Mouse (Mus musculus) forebrain, embryonic 13.5 days (tissue): ENCODE measurements around the gene Sned1. TPM values are rescaled to one million over a fixed set of nuclear protein-coding genes. Genes with fewer than 3 reads are reported as not detected.

ENCODE experiments used
- ATAC-seq: fragments of 200-750 bp; cut with Nextera tagmentation; 2 replicates; pipeline ENCODE4 v1.8.0; 2017
- H3K27ac ChIP-seq: fragments of 300-500 bp; sonication (generic); 2 replicates; pipeline ENCODE4 v1.5.1; 2015; ENCODE audit warnings: inconsistent platforms, mild to moderate bottlenecking, moderate library complexity
- H3K27me3 ChIP-seq: fragments of 300-500 bp; sonication (generic); 2 replicates; pipeline ENCODE4 v1.6.1; 2015; ENCODE audit warnings: mild to moderate bottlenecking, inconsistent platforms
- H3K36me3 ChIP-seq: fragments of 300-500 bp; sonication (generic); 2 replicates; pipeline ENCODE4 v1.6.1; 2015; ENCODE audit warnings: mild to moderate bottlenecking, inconsistent platforms; ENCODE audit not compliant: poor library complexity, severe bottlenecking
- H3K4me1 ChIP-seq: fragments of 300-500 bp; sonication (generic); 2 replicates; pipeline ENCODE4 v1.6.1; 2015; ENCODE audit warnings: inconsistent platforms
- H3K4me2 ChIP-seq: fragments of 300-500 bp; sonication (generic); 2 replicates; pipeline ENCODE4 v1.6.1; 2015; ENCODE audit warnings: inconsistent platforms, mild to moderate bottlenecking, moderate library complexity
- H3K4me3 ChIP-seq: fragments of 300-500 bp; sonication (generic); 2 replicates; pipeline ENCODE4 v1.5.1; 2015; ENCODE audit warnings: mild to moderate bottlenecking, inconsistent platforms
- H3K9ac ChIP-seq: fragments of 300-500 bp; sonication (generic); 2 replicates; pipeline ENCODE4 v1.6.1; 2015; ENCODE audit warnings: mild to moderate bottlenecking, inconsistent platforms
- H3K9me3 ChIP-seq: fragments of 300-500 bp; sonication (generic); replicated peaks from 2 replicates; pipeline ENCODE4 v1.6.1; 2016; ENCODE audit warnings: inconsistent platforms
- WGBS: fragments of 180-500 bp; shearing (Covaris S2); methylation state at CpG from one replicate; pipeline ENCODE4 v1.1.7; 2015; 5-methylcytosine and 5-hydroxymethylcytosine counted together
- polyA plus RNA-seq: library from polyadenylated mRNA; unstranded; fragments of >200 nt; fragmentation: Nextera tagmentation; extraction: Ambion mirVana; gene quantifications from 2 replicates; pipeline ENCODE4 v1.2.1, GENCODE M21; 2015

The Sned1 gene
- polyA plus RNA-seq, 1 experiment from 2014 or later, result 2.1 TPM

DNA sequence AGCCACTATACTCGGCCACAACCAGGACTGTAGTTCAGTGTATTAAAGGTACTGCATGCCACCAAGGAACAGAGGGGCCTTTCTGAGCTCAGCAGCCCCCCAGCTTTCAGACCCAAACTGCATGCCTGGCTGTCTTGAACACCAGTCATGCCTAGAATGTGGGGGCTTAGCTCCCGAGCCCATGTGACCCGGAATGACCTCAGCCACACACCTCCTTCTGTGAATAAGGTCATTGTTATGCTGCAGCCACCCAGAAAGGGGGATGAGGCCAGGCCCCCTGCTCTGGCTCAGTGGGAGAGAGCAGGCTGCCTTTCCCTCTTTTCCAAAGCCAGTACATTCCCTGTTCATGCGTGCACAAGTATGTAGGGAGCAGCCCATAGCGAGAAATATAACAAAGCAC is 21.0 kb upstream of the Sned1 start:
- H3K4me3 ChIP-seq, result no peak overlapping the region
- no peak overlapping the region for H3K27ac ChIP-seq
- H3K36me3 ChIP-seq, result no peaks in the 10 kb centered on the region
- no peak for ATAC-seq
- H3K9me3 ChIP-seq, result no peaks in the 10 kb centered on the region
- WGBS, result 22% methylated on average over 5 of the region's 5 CpGs
- H3K9ac ChIP-seq, result no peak overlapping the region
- peaks cover 28% of the 10 kb centered on the region for H3K4me1 ChIP-seq
- no peaks in the 10 kb centered on the region for H3K27me3 ChIP-seq
- no peak overlapping the region for H3K4me2 ChIP-seq

DNA sequence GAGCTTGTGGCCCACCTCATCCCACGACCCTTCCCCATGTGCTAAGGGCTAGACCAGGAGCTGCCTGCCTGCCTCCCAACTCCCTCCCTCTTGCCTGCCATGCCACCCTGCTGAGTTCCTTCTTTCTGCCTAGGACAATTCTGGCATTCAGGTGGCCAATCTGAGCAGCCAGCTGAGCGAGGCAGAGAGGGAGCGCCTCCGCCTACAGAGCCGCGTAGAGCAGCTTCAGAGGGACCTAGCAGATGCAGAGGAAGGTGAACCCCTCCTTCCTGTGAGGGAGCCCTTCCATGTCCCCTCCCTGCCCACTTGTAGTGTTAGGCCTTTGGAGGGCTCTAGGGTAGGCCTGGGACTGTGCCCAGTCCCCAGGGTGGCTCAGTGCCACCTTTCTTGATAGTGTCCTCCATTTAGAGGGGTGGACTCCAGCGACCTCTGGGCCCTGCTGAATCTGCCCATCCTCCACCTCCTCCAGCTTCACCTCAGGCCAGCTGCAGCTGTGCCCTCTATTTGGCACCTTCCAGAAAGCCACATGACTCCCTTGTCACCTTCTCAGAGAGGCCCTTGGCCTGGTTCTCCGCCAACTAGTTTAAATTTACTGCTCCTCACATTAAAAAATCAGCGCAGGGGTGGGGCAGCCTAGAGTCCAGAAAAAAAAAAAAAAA is 18.7 kb upstream of the Sned1 start:
- H3K4me1 ChIP-seq, result peaks cover 5% of the 10 kb centered on the region
- H3K27ac ChIP-seq, result no peak overlapping the region
- no peaks in the 10 kb centered on the region for H3K27me3 ChIP-seq
- WGBS, result 64% methylated on average over 9 of the region's 9 CpGs
- no peak for ATAC-seq
- H3K9me3 ChIP-seq, result no peaks in the 10 kb centered on the region
- no peak overlapping the region for H3K4me3 ChIP-seq
- H3K36me3 ChIP-seq, result no peaks in the 10 kb centered on the region
- no peak overlapping the region for H3K4me2 ChIP-seq
- no peak overlapping the region for H3K9ac ChIP-seq

DNA sequence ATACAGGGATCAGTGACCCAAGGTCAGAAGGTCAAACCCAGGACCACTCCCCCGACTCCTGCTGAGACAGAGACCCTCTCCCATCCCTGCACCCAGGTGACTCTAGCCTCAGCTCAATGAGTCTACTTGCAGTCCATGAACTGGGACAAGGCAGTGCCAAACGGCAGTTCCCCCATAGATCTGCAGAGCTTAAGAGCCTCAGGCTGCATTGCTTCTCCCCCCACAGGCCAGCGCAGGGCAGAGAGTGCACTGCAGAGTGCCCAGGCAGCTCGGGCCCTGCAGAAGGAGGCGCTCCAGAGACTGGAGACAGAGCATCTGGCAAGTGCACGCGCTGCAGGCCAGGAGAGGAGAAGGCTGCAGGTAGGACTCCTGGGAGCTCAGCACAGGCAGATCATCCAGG is 18.1 kb upstream of the Sned1 start:
- no peak overlapping the region for H3K4me3 ChIP-seq
- H3K4me1 ChIP-seq, result peaks cover 5% of the 10 kb centered on the region; the same call in 1 of the 2 replicates
- H3K9me3 ChIP-seq, result no peaks in the 10 kb centered on the region
- H3K27ac ChIP-seq, result no peak overlapping the region
- no peak overlapping the region for H3K4me2 ChIP-seq
- no peaks in the 10 kb centered on the region for H3K27me3 ChIP-seq
- ATAC-seq, result no peak
- 54% methylated on average over 7 of the region's 7 CpGs for WGBS
- H3K36me3 ChIP-seq, result no peaks in the 10 kb centered on the region
- H3K9ac ChIP-seq, result no peak overlapping the region

DNA sequence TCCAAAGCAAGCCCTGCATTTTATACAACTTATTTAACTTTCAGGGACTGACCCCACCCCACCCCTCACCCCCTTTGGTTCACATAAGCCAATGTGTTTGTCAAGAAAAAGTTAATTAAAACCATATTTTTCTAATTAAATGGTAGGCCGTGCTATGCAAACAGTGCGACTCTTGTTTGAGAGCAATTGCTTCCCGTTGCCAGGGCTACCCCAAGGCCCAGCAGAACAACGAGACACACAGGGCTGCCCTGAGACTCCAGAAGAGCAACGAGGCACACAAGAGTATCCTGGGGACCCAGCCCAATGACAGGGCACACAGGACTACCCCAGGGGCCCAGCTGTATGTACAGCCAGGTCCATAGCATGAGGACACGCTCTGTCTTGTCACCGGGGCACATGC is 14.9 kb upstream of the Sned1 start:
- H3K4me3 ChIP-seq, result no peak overlapping the region
- no peak overlapping the region for H3K4me2 ChIP-seq
- H3K4me1 ChIP-seq, result 0 out of 2 replicates have a peak, but pooled peaks cover 7% of the 10 kb centered on the region
- no peak for ATAC-seq
- H3K27ac ChIP-seq, result no peak overlapping the region
- no peak overlapping the region for H3K9ac ChIP-seq
- H3K9me3 ChIP-seq, result no peaks in the 10 kb centered on the region
- H3K27me3 ChIP-seq, result peaks cover 14% of the 10 kb centered on the region; the same call in 1 of the 2 replicates
- no peaks in the 10 kb centered on the region for H3K36me3 ChIP-seq
- WGBS, result 60% methylated on average over 7 of the region's 7 CpGs

DNA sequence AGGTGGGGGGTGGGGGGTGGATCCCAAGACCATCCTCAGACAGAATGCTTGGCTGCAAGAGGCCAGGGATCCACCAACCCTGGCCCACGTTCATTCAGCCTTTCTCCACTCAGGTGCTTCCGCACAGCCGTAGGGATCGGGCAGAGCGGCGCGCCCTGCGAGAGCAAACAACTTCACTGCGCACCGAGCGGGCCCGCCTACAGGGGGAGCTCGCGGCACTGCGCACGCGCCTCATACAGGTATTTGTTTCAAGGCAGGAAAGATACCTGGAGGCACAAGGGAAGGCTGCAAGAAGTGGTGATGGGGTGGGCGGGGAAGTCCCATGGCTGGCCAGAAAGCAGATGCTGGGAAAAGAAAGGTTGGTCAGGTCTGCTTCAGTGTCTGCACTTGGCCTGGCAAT is 11.7 kb upstream of the Sned1 start:
- no peaks in the 10 kb centered on the region for H3K9me3 ChIP-seq
- WGBS, result 8% methylated on average over 18 of the region's 18 CpGs
- H3K27ac ChIP-seq, result no peak overlapping the region
- no peaks in the 10 kb centered on the region for H3K36me3 ChIP-seq
- no peak overlapping the region for H3K4me2 ChIP-seq
- peaks cover 14% of the 10 kb centered on the region; the same call in 1 of the 2 replicates for H3K27me3 ChIP-seq
- no peak overlapping the region for H3K4me3 ChIP-seq
- no peak for ATAC-seq
- H3K9ac ChIP-seq, result no peak overlapping the region
- H3K4me1 ChIP-seq, result 0 out of 2 replicates have a peak, but pooled peaks cover 7% of the 10 kb centered on the region

DNA sequence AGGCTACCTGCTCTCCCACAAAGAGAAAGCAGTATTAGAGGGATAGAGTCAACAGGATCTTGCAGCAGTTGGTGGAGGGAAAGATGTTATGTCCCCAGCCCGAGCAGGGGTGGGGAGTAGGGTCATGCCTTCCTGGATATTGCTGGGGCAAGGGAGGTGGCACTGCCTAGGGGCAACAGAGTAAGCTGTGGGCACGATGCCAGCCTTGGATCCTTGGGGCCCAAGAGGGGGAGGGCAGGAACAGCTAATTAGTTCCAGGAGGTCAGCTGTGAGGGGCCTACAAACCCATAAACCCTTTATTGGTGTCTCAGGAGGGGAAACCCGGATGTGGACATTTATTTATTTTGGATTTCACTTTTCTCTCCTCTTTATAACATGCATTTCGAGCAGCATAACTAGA is 10.4 kb upstream of the Sned1 start:
- H3K36me3 ChIP-seq, result no peaks in the 10 kb centered on the region
- 55% methylated on average over 4 of the region's 4 CpGs for WGBS
- H3K9ac ChIP-seq, result no peak overlapping the region
- H3K4me2 ChIP-seq, result no peak overlapping the region
- H3K27me3 ChIP-seq, result peaks cover 14% of the 10 kb centered on the region; the same call in 1 of the 2 replicates
- no peak overlapping the region for H3K27ac ChIP-seq
- H3K4me1 ChIP-seq, result 0 out of 2 replicates have a peak, but pooled peaks cover 7% of the 10 kb centered on the region
- no peak for ATAC-seq
- H3K9me3 ChIP-seq, result no peaks in the 10 kb centered on the region
- H3K4me3 ChIP-seq, result no peak overlapping the region

DNA sequence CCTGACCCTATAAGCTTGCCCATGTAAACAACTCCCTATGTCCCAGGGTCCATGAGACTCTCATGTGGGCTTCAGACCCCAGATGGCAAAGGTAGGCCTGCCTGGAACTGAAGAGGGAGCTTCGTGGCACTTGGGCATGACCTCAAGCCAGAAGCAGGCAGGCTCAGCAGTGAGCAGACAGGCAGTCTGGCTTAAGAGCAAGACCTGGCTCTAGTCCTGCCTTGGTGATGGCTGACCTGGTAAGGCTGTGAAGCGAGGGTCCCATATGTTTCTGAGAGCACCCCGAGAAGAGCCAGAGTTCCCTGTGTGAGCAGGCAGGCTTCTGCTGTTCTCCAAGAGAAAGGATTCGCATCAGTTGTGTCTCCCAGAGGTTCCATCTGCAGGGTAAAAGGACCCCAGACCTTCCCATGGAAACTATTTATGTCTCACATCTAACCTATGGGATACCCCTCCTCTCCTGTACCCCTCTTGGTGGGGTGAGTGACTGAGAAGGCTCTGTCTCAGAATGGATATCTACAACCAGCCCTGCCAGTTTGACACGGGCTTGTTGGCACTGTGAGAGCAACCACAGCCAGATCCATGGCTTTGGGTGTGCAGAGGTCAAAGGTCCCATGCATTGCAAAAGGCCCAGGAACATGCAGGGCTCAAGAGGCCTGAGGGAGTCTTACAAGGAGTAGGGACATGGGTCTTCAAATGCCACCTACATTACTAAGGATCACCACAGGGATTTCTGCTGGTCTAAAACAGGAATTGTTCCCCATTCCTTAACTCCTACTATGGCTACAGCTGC is 9.7 kb upstream of the Sned1 start:
- WGBS, result 91% methylated on average over 5 of the region's 5 CpGs
- ATAC-seq, result no peak
- H3K4me2 ChIP-seq, result no peak overlapping the region
- 0 out of 2 replicates have a peak, but pooled peaks cover 7% of the 10 kb centered on the region for H3K4me1 ChIP-seq
- H3K9ac ChIP-seq, result no peak overlapping the region
- H3K4me3 ChIP-seq, result no peak overlapping the region
- peaks cover 14% of the 10 kb centered on the region; the same call in 1 of the 2 replicates for H3K27me3 ChIP-seq
- no peaks in the 10 kb centered on the region for H3K9me3 ChIP-seq
- H3K27ac ChIP-seq, result no peak overlapping the region
- no peaks in the 10 kb centered on the region for H3K36me3 ChIP-seq

DNA sequence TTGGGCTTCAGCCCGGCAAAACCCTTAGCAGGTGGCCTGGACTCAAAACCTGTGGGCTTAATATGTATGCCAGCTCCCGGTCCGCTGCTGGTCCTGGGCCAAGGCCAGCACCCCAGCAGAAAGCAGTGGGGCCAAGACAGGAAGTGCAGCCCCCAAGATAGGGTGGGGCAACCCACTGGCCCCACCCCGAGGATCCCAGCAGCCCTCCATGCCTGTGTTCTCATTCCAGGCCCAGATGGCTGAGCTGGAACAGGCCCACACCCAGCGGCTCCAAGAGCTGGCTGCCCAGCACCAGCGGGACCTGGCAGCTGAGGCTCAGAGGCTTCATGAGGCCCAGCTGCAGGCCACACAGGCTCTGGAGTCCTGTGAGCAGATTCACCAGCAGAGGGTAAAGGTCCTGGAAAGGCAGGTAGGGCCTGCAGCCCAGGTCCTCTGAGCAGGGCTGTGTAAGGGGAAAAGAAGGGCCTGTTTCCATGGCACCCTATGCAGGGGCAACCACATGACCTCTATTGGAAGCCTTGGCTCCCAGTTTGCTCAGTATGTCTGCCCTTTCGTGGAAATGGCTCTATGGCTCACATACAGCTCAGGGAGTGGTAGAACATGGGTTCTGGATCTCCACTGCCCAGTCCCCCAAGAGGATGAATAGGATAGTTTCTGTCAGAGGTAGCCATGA is 8.2 kb upstream of the Sned1 start:
- Histone ChIP-seq H3K36me3 (no peaks in the 10 kb centered on the region), H3K9me3 (no peaks in the 10 kb centered on the region), H3K4me3 (no peak overlapping the region), H3K27ac (no peak overlapping the region), H3K9ac (no peak overlapping the region), H3K27me3 (peaks cover 14% of the 10 kb centered on the region; the same call in 1 of the 2 replicates), H3K4me2 (no peak overlapping the region), H3K4me1 (0 out of 2 replicates have a peak, but pooled peaks cover 7% of the 10 kb centered on the region)
- peak; percentile 51 for ATAC-seq
- WGBS, result 78% methylated on average over 7 of the region's 7 CpGs

DNA sequence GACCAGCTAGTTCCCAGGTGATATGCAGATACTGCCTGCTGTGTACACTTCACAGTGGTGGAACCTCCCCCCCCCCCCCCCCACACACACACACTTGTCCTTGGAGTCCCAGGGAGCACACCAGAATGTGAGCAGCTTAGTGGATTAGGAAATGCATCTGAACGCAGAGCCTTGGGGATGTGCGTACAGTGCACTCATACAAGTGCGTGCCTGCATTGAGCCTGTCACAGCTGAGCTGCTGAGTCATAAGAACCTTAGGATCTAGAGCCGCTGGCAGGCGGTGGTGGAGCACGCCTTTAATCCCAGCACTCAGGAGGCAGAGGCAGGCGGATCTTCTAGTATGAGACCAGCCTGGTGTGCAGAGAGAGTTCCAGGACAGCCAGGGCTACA is 7.7 kb upstream of the Sned1 start:
- Histone ChIP-seq H3K4me1 (0 out of 2 replicates have a peak, but pooled peaks cover 7% of the 10 kb centered on the region), H3K27me3 (peaks cover 14% of the 10 kb centered on the region; the same call in 1 of the 2 replicates), H3K9me3 (no peaks in the 10 kb centered on the region), H3K27ac (no peak overlapping the region), H3K4me2 (no peak overlapping the region), H3K36me3 (no peaks in the 10 kb centered on the region), H3K9ac (no peak overlapping the region), H3K4me3 (no peak overlapping the region)
- WGBS, result 97% methylated on average over 7 of the region's 7 CpGs
- no peak for ATAC-seq

DNA sequence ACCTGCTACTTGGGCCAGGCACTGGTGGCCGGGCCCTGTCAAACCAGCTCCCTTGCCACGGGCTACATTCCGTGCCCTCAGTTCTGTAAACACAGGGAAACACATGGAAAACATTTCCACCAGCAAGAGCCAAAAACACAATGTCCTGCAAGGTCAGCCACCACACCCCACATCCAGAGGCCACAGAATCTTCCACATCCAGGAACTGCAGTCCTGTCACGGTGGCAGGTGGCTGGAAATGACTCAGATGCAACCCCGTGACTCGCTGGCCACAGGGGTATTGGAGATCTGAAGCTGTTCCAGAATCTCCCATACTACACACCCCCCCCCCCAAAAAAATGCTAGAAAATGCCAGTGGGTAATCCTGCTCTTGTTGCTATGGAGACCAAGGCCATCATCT is 6.4 kb upstream of the Sned1 start:
- no peak overlapping the region for H3K9ac ChIP-seq
- H3K27me3 ChIP-seq, result peaks cover 12% of the 10 kb centered on the region
- H3K4me2 ChIP-seq, result no peak overlapping the region
- 92% methylated on average over 6 of the region's 6 CpGs for WGBS
- H3K36me3 ChIP-seq, result no peaks in the 10 kb centered on the region
- H3K9me3 ChIP-seq, result no peaks in the 10 kb centered on the region
- 0 out of 2 replicates have a peak, but pooled peaks cover 7% of the 10 kb centered on the region for H3K4me1 ChIP-seq
- no peak overlapping the region for H3K4me3 ChIP-seq
- ATAC-seq, result no peak
- H3K27ac ChIP-seq, result no peak overlapping the region

DNA sequence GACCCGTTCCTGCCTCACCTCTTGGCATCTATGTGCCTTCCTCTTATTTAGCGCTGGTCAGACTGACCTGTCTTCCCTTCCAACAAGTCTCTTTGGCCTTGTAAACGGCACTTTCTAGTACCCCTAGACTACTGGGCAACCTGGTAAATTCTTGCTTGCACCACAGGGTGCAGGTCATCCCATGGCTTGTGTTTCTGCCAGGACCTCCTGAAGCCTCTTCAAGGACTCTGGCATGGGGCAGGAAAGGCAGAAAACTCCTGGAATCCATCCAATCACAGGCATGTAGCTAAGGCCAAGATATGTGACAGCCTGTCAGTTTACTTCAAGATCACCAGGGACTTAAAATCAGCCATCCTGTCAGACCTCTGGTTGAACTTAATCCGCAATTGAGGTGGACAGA is 6.0 kb upstream of the Sned1 start:
- Histone ChIP-seq H3K9ac (no peak overlapping the region), H3K4me3 (no peak overlapping the region), H3K27ac (no peak overlapping the region), H3K4me1 (0 out of 2 replicates have a peak, but pooled peaks cover 7% of the 10 kb centered on the region), H3K27me3 (peaks cover 12% of the 10 kb centered on the region), H3K9me3 (no peaks in the 10 kb centered on the region), H3K4me2 (no peak overlapping the region), H3K36me3 (no peaks in the 10 kb centered on the region)
- ATAC-seq, result no peak
- 78% methylated on average over 4 of the region's 4 CpGs for WGBS

DNA sequence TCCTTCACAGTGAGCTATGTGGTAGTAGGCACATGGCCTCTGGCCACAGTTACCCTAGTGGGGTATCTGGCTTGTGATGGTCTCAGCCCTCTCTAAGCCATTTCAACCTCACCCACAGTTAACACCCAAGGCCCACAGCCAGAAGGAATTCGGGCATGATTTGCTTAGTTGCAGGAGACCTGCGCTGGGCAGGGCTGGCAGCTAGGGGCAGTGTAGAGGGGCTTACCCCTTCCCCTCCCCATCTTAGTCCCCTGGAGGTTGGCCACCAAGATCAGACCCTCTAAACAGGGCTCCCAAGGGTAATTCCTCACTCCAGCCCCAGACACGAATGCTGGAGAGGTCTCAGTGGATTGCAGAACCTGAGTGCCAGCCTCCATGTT is 894 bp downstream of the Sned1 start:
- Histone ChIP-seq H3K9ac (peak overlapping the region; percentile 66), H3K4me1 (peaks cover 15% of the 10 kb centered on the region), H3K9me3 (no peaks in the 10 kb centered on the region), H3K27ac (no peak overlapping the region), H3K4me3 (peak overlapping the region; percentile 55), H3K27me3 (peaks cover 50% of the 10 kb centered on the region), H3K4me2 (peak overlapping the region; percentile 99), H3K36me3 (no peaks in the 10 kb centered on the region)
- WGBS, result 10% methylated on average over 3 of the region's 3 CpGs
- peak; percentile 53 for ATAC-seq
